Comparison of ENCODE assay signal across 9 mouse cellular contexts in the genomic region with DNA sequence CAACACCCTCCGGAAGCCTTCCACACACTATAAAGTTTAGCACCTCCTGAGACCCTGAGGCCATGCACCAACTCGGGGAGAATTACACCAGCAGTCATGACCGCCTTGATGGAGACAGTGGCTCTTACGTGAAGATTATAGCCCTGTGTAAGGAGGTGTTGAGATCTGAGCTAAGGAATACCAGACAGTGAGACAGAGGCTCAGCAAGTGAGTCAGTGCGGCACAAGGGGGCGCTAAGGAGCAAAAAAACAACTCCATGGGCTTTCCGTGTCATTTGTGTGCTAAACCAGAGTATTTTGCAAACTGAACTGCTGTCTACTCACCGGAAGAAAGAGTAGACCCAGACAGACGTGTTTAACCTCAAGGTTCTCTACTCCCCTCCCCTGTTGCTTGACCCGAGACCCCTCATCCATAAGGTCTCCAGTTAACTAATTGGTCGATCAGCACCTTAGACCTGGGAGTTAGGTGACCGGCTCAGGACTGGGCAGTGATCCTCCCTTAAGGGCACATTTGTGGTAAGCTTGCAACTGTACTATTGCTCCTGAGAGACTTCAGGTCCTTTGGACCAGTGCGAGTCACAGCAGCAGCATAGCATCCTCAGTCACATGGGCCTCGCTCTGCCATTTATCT. TPM values are rescaled to one million over a fixed set of nuclear protein-coding genes. Genes with fewer than 3 reads are reported as not detected.
A peak's percentile ranks its signal among the peaks of the same experiment; 100 is the strongest.
DNase-seq lines count a peak whose midpoint lies in the region; ATAC-seq and TF ChIP-seq lines count a peak whose summit lies in the region.
"Had no signal": no experiment of that assay in that cellular context is flagged by ENCODE, and none has a peak within 500 bp of the region (broad histone marks: within the 10 kb centered on the region; RNA-seq: fewer than 3 reads in every experiment).

No protein-coding gene starts in this region.

- no peak overlapping the region for H3K4me2 ChIP-seq in midbrain, embryonic 11.5 days
- H3K4me2 ChIP-seq in midbrain, embryonic 16.5 days (ENCODE audit: low read length), result no peak overlapping the region
- no peak overlapping the region for H3K4me2 ChIP-seq in forebrain, embryonic 14.5 days (ENCODE audit: low read length)
- no peak overlapping the region for H3K4me2 ChIP-seq in intestine, embryonic 14.5 days (ENCODE audit: low read length)
- H3K4me2 ChIP-seq in limb, embryonic 14.5 days (replicated peaks; ENCODE audit: low read depth, low read length, severe bottlenecking), result no peak overlapping the region
- no peak overlapping the region for H3K4me2 ChIP-seq in neural tube, embryonic 11.5 days (ENCODE audit: low read depth)

- no peaks in the 10 kb centered on the region for H3K9me3 ChIP-seq in midbrain, embryonic 11.5 days (ENCODE audit: control insufficient read depth, low read length)
- no peaks in the 10 kb centered on the region for H3K9me3 ChIP-seq in midbrain, embryonic 16.5 days (replicated peaks; ENCODE audit: control insufficient read depth, low read length, poor library complexity, severe bottlenecking)
- no peaks in the 10 kb centered on the region for H3K9me3 ChIP-seq in forebrain, embryonic 14.5 days (replicated peaks; ENCODE audit: control insufficient read depth, low read length)
- H3K9me3 ChIP-seq in intestine, embryonic 14.5 days (ENCODE audit: control insufficient read depth, low read length), result no peaks in the 10 kb centered on the region
- H3K9me3 ChIP-seq in limb, embryonic 14.5 days (ENCODE audit: control insufficient read depth, low read length), result no peaks in the 10 kb centered on the region
- H3K9me3 ChIP-seq in neural tube, embryonic 11.5 days (ENCODE audit: control insufficient read depth, low read length), result no peaks in the 10 kb centered on the region

- no peak overlapping the region for H3K4me3 ChIP-seq in midbrain, embryonic 11.5 days (ENCODE audit: low read depth, low read length)
- H3K4me3 ChIP-seq in midbrain, embryonic 16.5 days (ENCODE audit: low read depth, low read length), result no peak overlapping the region
- no peak overlapping the region for H3K4me3 ChIP-seq in forebrain, embryonic 14.5 days (ENCODE audit: low read depth, low read length)
- no peak overlapping the region for H3K4me3 ChIP-seq in intestine, embryonic 14.5 days (ENCODE audit: low read depth, low read length)
- no peak overlapping the region for H3K4me3 ChIP-seq in limb, embryonic 14.5 days (replicated peaks; ENCODE audit: low read length)
- H3K4me3 ChIP-seq in neural tube, embryonic 11.5 days (ENCODE audit: low read depth, low read length), result no peak overlapping the region
- H3K4me3 ChIP-seq: erythroblast, embryonic 14.5 days had no signal

- no peaks in the 10 kb centered on the region for H3K27me3 ChIP-seq in midbrain, embryonic 11.5 days (ENCODE audit: control insufficient read depth, insufficient read depth, low read length)
- H3K27me3 ChIP-seq in midbrain, embryonic 16.5 days (ENCODE audit: control insufficient read depth, insufficient read depth, low read depth, low read length), result no peaks in the 10 kb centered on the region
- no peaks in the 10 kb centered on the region for H3K27me3 ChIP-seq in forebrain, embryonic 14.5 days (replicated peaks; ENCODE audit: control insufficient read depth, insufficient read depth, low read length)
- no peaks in the 10 kb centered on the region for H3K27me3 ChIP-seq in intestine, embryonic 14.5 days (replicated peaks; ENCODE audit: control insufficient read depth, insufficient read depth, low read length)
- H3K27me3 ChIP-seq in limb, embryonic 14.5 days (ENCODE audit: control insufficient read depth, insufficient read depth, low read length), result no peaks in the 10 kb centered on the region
- no peaks in the 10 kb centered on the region for H3K27me3 ChIP-seq in neural tube, embryonic 11.5 days (ENCODE audit: control insufficient read depth, insufficient read depth, low read length)

- H3K27ac ChIP-seq in midbrain, embryonic 11.5 days (ENCODE audit: low read depth, low read length), result no peak overlapping the region
- no peak overlapping the region for H3K27ac ChIP-seq in midbrain, embryonic 16.5 days (ENCODE audit: low read length)
- H3K27ac ChIP-seq in forebrain, embryonic 14.5 days (ENCODE audit: low read depth, low read length), result no peak overlapping the region
- H3K27ac ChIP-seq in intestine, embryonic 14.5 days (ENCODE audit: low read depth), result no peak overlapping the region
- H3K27ac ChIP-seq in limb, embryonic 14.5 days (replicated peaks; ENCODE audit: low read depth, low read length), result no peak overlapping the region
- H3K27ac ChIP-seq in neural tube, embryonic 11.5 days (ENCODE audit: low read depth, low read length), result no peak overlapping the region

- H3K9ac ChIP-seq in midbrain, embryonic 11.5 days (ENCODE audit: low read length), result no peak overlapping the region
- H3K9ac ChIP-seq in midbrain, embryonic 16.5 days (ENCODE audit: low read depth, low read length), result no peak overlapping the region
- H3K9ac ChIP-seq in forebrain, embryonic 14.5 days (ENCODE audit: low read length), result no peak overlapping the region
- no peak overlapping the region for H3K9ac ChIP-seq in intestine, embryonic 14.5 days (ENCODE audit: low read length)
- no peak overlapping the region for H3K9ac ChIP-seq in limb, embryonic 14.5 days (ENCODE audit: low read depth, low read length, severe bottlenecking)
- no peak overlapping the region for H3K9ac ChIP-seq in neural tube, embryonic 11.5 days (ENCODE audit: low read length)

- ATAC-seq in midbrain, embryonic 11.5 days (ENCODE audit: low FRiP score), result peak; percentile 35; the same call in 1 of the 2 replicates
- no peak for ATAC-seq in midbrain, embryonic 16.5 days
- peak; percentile 40; the same call in 1 of the 2 replicates for ATAC-seq in forebrain, embryonic 14.5 days
- ATAC-seq in intestine, embryonic 14.5 days (replicated peaks; ENCODE audit: low FRiP score, low TSS enrichment, low read depth), result 0 out of 2 replicates have a peak, but pooled peaks have one; percentile 43
- no peak for ATAC-seq in limb, embryonic 14.5 days (ENCODE audit: low FRiP score, low read depth)
- no peak for ATAC-seq in neural tube, embryonic 11.5 days (ENCODE audit: insufficient read depth, low FRiP score, low TSS enrichment)

- 45% methylated on average over 14 of the region's 14 CpGs for WGBS in midbrain, embryonic 11.5 days
- WGBS in midbrain, embryonic 16.5 days, result 42% methylated on average over 14 of the region's 14 CpGs
- 42% methylated on average over 14 of the region's 14 CpGs for WGBS in forebrain, embryonic 14.5 days
- 43% methylated on average over 14 of the region's 14 CpGs for WGBS in intestine, embryonic 14.5 days
- 39% methylated on average over 14 of the region's 14 CpGs for WGBS in limb, embryonic 14.5 days
- WGBS in neural tube, embryonic 11.5 days, result 48% methylated on average over 14 of the region's 14 CpGs

- no peaks in the 10 kb centered on the region for H3K36me3 ChIP-seq in midbrain, embryonic 11.5 days (ENCODE audit: control insufficient read depth, insufficient read depth, low read length)
- no peaks in the 10 kb centered on the region for H3K36me3 ChIP-seq in midbrain, embryonic 16.5 days (ENCODE audit: control insufficient read depth, insufficient read depth, low read length)
- no peaks in the 10 kb centered on the region for H3K36me3 ChIP-seq in forebrain, embryonic 14.5 days (ENCODE audit: control insufficient read depth, insufficient read depth, low read length)
- H3K36me3 ChIP-seq in intestine, embryonic 14.5 days (ENCODE audit: control insufficient read depth, insufficient read depth, low read length), result no peaks in the 10 kb centered on the region
- H3K36me3 ChIP-seq in limb, embryonic 14.5 days (ENCODE audit: control insufficient read depth, insufficient read depth, low read length), result no peaks in the 10 kb centered on the region
- no peaks in the 10 kb centered on the region for H3K36me3 ChIP-seq in neural tube, embryonic 11.5 days (ENCODE audit: control insufficient read depth, insufficient read depth, low read length)

- peak; percentile 96 for DNase-seq in midbrain, embryonic 11.5 days (ENCODE audit: low spot score, missing footprints)
- DNase-seq in c-Kit-positive CD71-positive TER-119-negative erythroid progenitor cells, embryonic 14.5 days (ENCODE audit: low read depth), result peak; percentile 58
- peak; percentile 84 for DNase-seq in forebrain, embryonic 14.5 days (ENCODE audit: low spot score)
- DNase-seq in intestine, embryonic 14.5 days (ENCODE audit: low spot score), result peak; percentile 91
- peak; percentile 80 for DNase-seq in limb, embryonic 14.5 days (ENCODE audit: low spot score)
- peak; percentile 76 for DNase-seq in neural tube, embryonic 11.5 days (ENCODE audit: low spot score)
- DNase-seq in thymus, postnatal 10 days (ENCODE audit: low spot score in 2 of 2), result peak; percentile 38 to 84

- TF ChIP-seq POLR2A in limb, embryonic 14.5 days (IDR thresholded peaks at IDR 0.05; ENCODE audit: borderline replicate concordance, extremely low read depth, insufficient read depth, insufficient read length), result no peak

- no peaks in the 10 kb centered on the region for H3K4me1 ChIP-seq in midbrain, embryonic 11.5 days (ENCODE audit: control insufficient read depth, insufficient read depth, low read length)
- H3K4me1 ChIP-seq in midbrain, embryonic 16.5 days (ENCODE audit: control insufficient read depth, insufficient read depth, low read length), result peaks cover 10% of the 10 kb centered on the region; the same call in 1 of the 2 replicates
- peaks cover 12% of the 10 kb centered on the region for H3K4me1 ChIP-seq in forebrain, embryonic 14.5 days (ENCODE audit: control insufficient read depth, insufficient read depth, low read length)
- no peaks in the 10 kb centered on the region; the same call in 1 of the 2 replicates for H3K4me1 ChIP-seq in intestine, embryonic 14.5 days (replicated peaks; ENCODE audit: control insufficient read depth, insufficient read depth, low read length)
- H3K4me1 ChIP-seq in limb, embryonic 14.5 days (ENCODE audit: control insufficient read depth, insufficient read depth, low read length), result peaks cover 5% of the 10 kb centered on the region; the same call in 1 of the 2 replicates
- no peaks in the 10 kb centered on the region for H3K4me1 ChIP-seq in neural tube, embryonic 11.5 days (ENCODE audit: control insufficient read depth, insufficient read depth, low read length)

RNA-seq across cellular contexts. Expression of gene Azin2, which starts 8.9 kb away (rescaled TPM):
- polyA plus RNA-seq in midbrain, embryonic 11.5 days (2014; fragmentation: Nextera tagmentation; extraction: Ambion mirVana), result 11.5 and 14.4 TPM in 2 replicates
- polyA plus RNA-seq in midbrain, embryonic 16.5 days (2015; fragmentation: Nextera tagmentation; extraction: Ambion mirVana), result 16.6 and 20.2 TPM in 2 replicates
- polyA plus RNA-seq in forebrain, embryonic 14.5 days (2014; fragmentation: Nextera tagmentation; extraction: Ambion mirVana), result 10.6 and 11.7 TPM in 2 replicates
- polyA plus RNA-seq in intestine, embryonic 14.5 days (2014; fragmentation: Nextera tagmentation; extraction: Ambion mirVana), result 17.5 and 20.1 TPM in 2 replicates
- 30.7 and 32.8 TPM in 2 replicates for polyA plus RNA-seq in limb, embryonic 14.5 days (2012; rRNA removed)
- polyA plus RNA-seq in limb, embryonic 14.5 days (2014; fragmentation: Nextera tagmentation; extraction: Ambion mirVana), result 26.5 and 34.3 TPM in 2 replicates
- polyA plus RNA-seq in neural tube, embryonic 11.5 days (2014; fragmentation: Nextera tagmentation; extraction: Ambion mirVana), result 12.9 and 14.6 TPM in 2 replicates
- polyA plus RNA-seq: erythroblast, embryonic 14.5 days had no signal

RNA-seq across cellular contexts. Expression of gene Ak2, which starts 20.6 kb away (rescaled TPM):
- 131 and 141 TPM in 2 replicates for polyA plus RNA-seq in midbrain, embryonic 11.5 days (2014; fragmentation: Nextera tagmentation; extraction: Ambion mirVana)
- 81.6 and 81.7 TPM in 2 replicates for polyA plus RNA-seq in midbrain, embryonic 16.5 days (2015; fragmentation: Nextera tagmentation; extraction: Ambion mirVana)
- polyA plus RNA-seq in forebrain, embryonic 14.5 days (2014; fragmentation: Nextera tagmentation; extraction: Ambion mirVana), result 89.2 and 93.6 TPM in 2 replicates
- polyA plus RNA-seq in intestine, embryonic 14.5 days (2014; fragmentation: Nextera tagmentation; extraction: Ambion mirVana), result 183 and 184 TPM in 2 replicates
- polyA plus RNA-seq in limb, embryonic 14.5 days (2012; rRNA removed), result 94.7 and 127 TPM in 2 replicates
- polyA plus RNA-seq in limb, embryonic 14.5 days (2014; fragmentation: Nextera tagmentation; extraction: Ambion mirVana), result 153 and 165 TPM in 2 replicates
- polyA plus RNA-seq in neural tube, embryonic 11.5 days (2014; fragmentation: Nextera tagmentation; extraction: Ambion mirVana), result 133 and 134 TPM in 2 replicates

Comparison
In these comparisons a context has a peak if more than half of its experiments do, and no peak if none do; other contexts are left out.
1. ATAC-seq: peak in midbrain, embryonic 11.5 days (single experiment), forebrain, embryonic 14.5 days (single experiment) and intestine, embryonic 14.5 days (single experiment); none in midbrain, embryonic 16.5 days (single experiment), limb, embryonic 14.5 days (single experiment) and neural tube, embryonic 11.5 days (single experiment).
2. Peak in every context shown above with its lines, with median percentiles within 50 percentile points of each other: DNase-seq.